Mouse (Mus musculus): ENCODE data around the gene Malrd1. TPM values are rescaled to one million over a fixed set of nuclear protein-coding genes. Genes with fewer than 3 reads are reported as not detected.
"Not testable (repeated sequence)": the region's sequence is repeated elsewhere in the genome, so short reads cannot be mapped to it uniquely, and the experiment has no call there.

Malrd1 gene
- polyA plus RNA-seq, 1 experiment from 2014 or later, result not detected

- ATAC-seq (ENCODE audit: low read depth), result no peak
- 45% methylated on average over 1 of the region's 1 CpGs for WGBS (ENCODE audit: insufficient replicate concordance)
- no peak overlapping the region for H3K4me2 ChIP-seq
- H3K27me3 ChIP-seq, result no peaks in the 10 kb centered on the region
- no peak overlapping the region for H3K4me3 ChIP-seq (replicated peaks)
- H3K9me3 ChIP-seq (replicated peaks), result no peaks in the 10 kb centered on the region
- no peaks in the 10 kb centered on the region for H3K4me1 ChIP-seq (replicated peaks)
- H3K36me3 ChIP-seq, result no peaks in the 10 kb centered on the region
- H3K9ac ChIP-seq, result no peak overlapping the region
- no peak for DNase-seq
- H3K27ac ChIP-seq, result no peak overlapping the region
Observed at GRCm38 (mm10) chr2:15815724-15816123, 289.4 kb downstream of the Malrd1 start.

GRCm38 (mm10) chr2:15869380-15869779 is 343.1 kb downstream of the Malrd1 start:
- no peak for DNase-seq
- Histone ChIP-seq H3K27me3 (no peaks in the 10 kb centered on the region), H3K4me3 (replicated peaks) (no peak overlapping the region), H3K27ac (no peak overlapping the region), H3K4me2 (no peak overlapping the region), H3K4me1 (replicated peaks) (no peaks in the 10 kb centered on the region), H3K9me3 (replicated peaks) (no peaks in the 10 kb centered on the region), H3K9ac (no peak overlapping the region), H3K36me3 (no peaks in the 10 kb centered on the region)
- ATAC-seq (ENCODE audit: low read depth), result no peak
- 28% methylated on average over 7 of the region's 7 CpGs for WGBS (ENCODE audit: insufficient replicate concordance)

- no peak overlapping the region for H3K9ac ChIP-seq
- WGBS (ENCODE audit: insufficient replicate concordance), result 20% methylated on average over 1 of the region's 1 CpGs
- H3K4me3 ChIP-seq (replicated peaks), result no peak overlapping the region
- DNase-seq, result no peak
- no peak for ATAC-seq (ENCODE audit: low read depth)
- no peaks in the 10 kb centered on the region for H3K36me3 ChIP-seq
- H3K4me2 ChIP-seq, result no peak overlapping the region
- no peaks in the 10 kb centered on the region for H3K27me3 ChIP-seq
- no peak overlapping the region for H3K27ac ChIP-seq
- H3K4me1 ChIP-seq (replicated peaks), result no peaks in the 10 kb centered on the region
- H3K9me3 ChIP-seq (replicated peaks), result no peaks in the 10 kb centered on the region
Observed at GRCm38 (mm10) chr2:15893418-15894120, 367.3 kb downstream of the Malrd1 start.

GRCm38 (mm10) chr2:15925432-15925831 is 399.2 kb downstream of the Malrd1 start:
- Histone ChIP-seq H3K36me3 (no peaks in the 10 kb centered on the region), H3K4me2 (no peak overlapping the region), H3K4me1 (replicated peaks) (no peaks in the 10 kb centered on the region), H3K9me3 (replicated peaks) (no peaks in the 10 kb centered on the region), H3K27ac (no peak overlapping the region), H3K4me3 (replicated peaks) (no peak overlapping the region), H3K9ac (no peak overlapping the region), H3K27me3 (no peaks in the 10 kb centered on the region)
- ATAC-seq (ENCODE audit: low read depth) (no peak), DNase-seq (no peak)
- 30% methylated on average over 3 of the region's 3 CpGs for WGBS (ENCODE audit: insufficient replicate concordance)

- no peaks in the 10 kb centered on the region for H3K27me3 ChIP-seq
- H3K9ac ChIP-seq, result no peak overlapping the region
- no peaks in the 10 kb centered on the region for H3K36me3 ChIP-seq
- H3K4me1 ChIP-seq (replicated peaks), result no peaks in the 10 kb centered on the region
- ATAC-seq (ENCODE audit: low read depth), result no peak
- no peak for DNase-seq
- H3K4me2 ChIP-seq, result no peak overlapping the region
- no peak overlapping the region for H3K4me3 ChIP-seq (replicated peaks)
- no peaks in the 10 kb centered on the region for H3K9me3 ChIP-seq (replicated peaks)
- H3K27ac ChIP-seq, result no peak overlapping the region
- 53% methylated on average over 1 of the region's 1 CpGs for WGBS (ENCODE audit: insufficient replicate concordance)
Observed at GRCm38 (mm10) chr2:15926041-15926440, 399.8 kb downstream of the Malrd1 start.

- Histone ChIP-seq H3K9me3 (replicated peaks) (no peaks in the 10 kb centered on the region), H3K36me3 (no peaks in the 10 kb centered on the region), H3K4me3 (replicated peaks) (no peak overlapping the region), H3K27me3 (no peaks in the 10 kb centered on the region), H3K27ac (no peak overlapping the region), H3K4me2 (no peak overlapping the region), H3K4me1 (replicated peaks) (no peaks in the 10 kb centered on the region), H3K9ac (no peak overlapping the region)
- WGBS (ENCODE audit: insufficient replicate concordance), result 43% methylated on average over 1 of the region's 1 CpGs
- ATAC-seq (ENCODE audit: low read depth) (no peak), DNase-seq (no peak)
Observed at GRCm38 (mm10) chr2:15931479-15931878, 405.2 kb downstream of the Malrd1 start.

GRCm38 (mm10) chr2:15931924-15932323 is 405.6 kb downstream of the Malrd1 start:
- ATAC-seq (ENCODE audit: low read depth) (no peak), DNase-seq (no peak)
- H3K27ac ChIP-seq, result no peak overlapping the region
- H3K27me3 ChIP-seq, result no peaks in the 10 kb centered on the region
- no peak overlapping the region for H3K4me2 ChIP-seq
- no peaks in the 10 kb centered on the region for H3K9me3 ChIP-seq (replicated peaks)
- no peak overlapping the region for H3K9ac ChIP-seq
- no peak overlapping the region for H3K4me3 ChIP-seq (replicated peaks)
- no peaks in the 10 kb centered on the region for H3K36me3 ChIP-seq
- H3K4me1 ChIP-seq (replicated peaks), result no peaks in the 10 kb centered on the region

GRCm38 (mm10) chr2:15932340-15932739 is 406.1 kb downstream of the Malrd1 start:
- H3K4me3 ChIP-seq (replicated peaks), result no peak overlapping the region
- WGBS (ENCODE audit: insufficient replicate concordance), result 48% methylated on average over 1 of the region's 1 CpGs
- no peaks in the 10 kb centered on the region for H3K36me3 ChIP-seq
- DNase-seq (no peak), ATAC-seq (ENCODE audit: low read depth) (no peak)
- no peaks in the 10 kb centered on the region for H3K9me3 ChIP-seq (replicated peaks)
- H3K4me2 ChIP-seq, result no peak overlapping the region
- no peak overlapping the region for H3K27ac ChIP-seq
- H3K27me3 ChIP-seq, result no peaks in the 10 kb centered on the region
- no peak overlapping the region for H3K9ac ChIP-seq
- H3K4me1 ChIP-seq (replicated peaks), result no peaks in the 10 kb centered on the region

GRCm38 (mm10) chr2:16002925-16003324 is 476.6 kb downstream of the Malrd1 start:
- DNase-seq, result no peak
- 44% methylated on average over 2 of the region's 2 CpGs for WGBS (ENCODE audit: insufficient replicate concordance)
- ATAC-seq (ENCODE audit: low read depth), result no peak
- H3K27ac ChIP-seq, result no peak overlapping the region
- no peaks in the 10 kb centered on the region for H3K27me3 ChIP-seq
- H3K4me3 ChIP-seq (replicated peaks), result no peak overlapping the region
- H3K9ac ChIP-seq, result no peak overlapping the region
- H3K4me2 ChIP-seq, result no peak overlapping the region
- no peaks in the 10 kb centered on the region for H3K36me3 ChIP-seq
- H3K9me3 ChIP-seq (replicated peaks), result no peaks in the 10 kb centered on the region
- H3K4me1 ChIP-seq (replicated peaks), result no peaks in the 10 kb centered on the region

GRCm38 (mm10) chr2:16017046-16017445 is 490.8 kb downstream of the Malrd1 start:
- 55% methylated on average over 2 of the region's 2 CpGs for WGBS (ENCODE audit: insufficient replicate concordance)
- not testable (repeated sequence) for H3K36me3 ChIP-seq; DNase-seq; H3K9me3 ChIP-seq (replicated peaks); H3K4me3 ChIP-seq (replicated peaks); ATAC-seq (ENCODE audit: low read depth); H3K4me1 ChIP-seq (replicated peaks); H3K4me2 ChIP-seq; H3K9ac ChIP-seq; H3K27ac ChIP-seq; H3K27me3 ChIP-seq

- H3K4me2 ChIP-seq; H3K27ac ChIP-seq; H3K9me3 ChIP-seq (replicated peaks); H3K36me3 ChIP-seq; ATAC-seq (ENCODE audit: low read depth); DNase-seq; H3K4me3 ChIP-seq (replicated peaks); H3K27me3 ChIP-seq; H3K9ac ChIP-seq; H3K4me1 ChIP-seq (replicated peaks): not testable (repeated sequence)
Observed at GRCm38 (mm10) chr2:16017719-16018118, 491.4 kb downstream of the Malrd1 start.

GRCm38 (mm10) chr2:16029752-16030151 is 503.5 kb downstream of the Malrd1 start:
- Histone ChIP-seq H3K27ac (no peak overlapping the region), H3K9me3 (replicated peaks) (no peaks in the 10 kb centered on the region), H3K4me2 (no peak overlapping the region), H3K36me3 (no peaks in the 10 kb centered on the region), H3K4me3 (replicated peaks) (no peak overlapping the region), H3K27me3 (no peaks in the 10 kb centered on the region), H3K9ac (no peak overlapping the region), H3K4me1 (replicated peaks) (no peaks in the 10 kb centered on the region)
- 69% methylated on average over 12 of the region's 12 CpGs for WGBS (ENCODE audit: insufficient replicate concordance)
- ATAC-seq (ENCODE audit: low read depth), result no peak
- no peak for DNase-seq
